Mouse (Mus musculus): ENCODE measurements at regions not wholly inside any gene's neighbourhood (a gene's known extent, or its start where the extent isn't known, plus 50 kb on each side); places are given as distances from the start of the nearest gene placed in this dataset.

- DNase-seq (ENCODE audit: inconsistent age in 2 of 2, low spot score in 1 of 2), result peak in 1 of 2 experiments; percentile 22
These were observed 100.7 kb downstream of the Il13ra2 start for GRCm38 (mm10) chrX:147328289-147328688.

GRCm38 (mm10) chrX:147326231-147326630 is 102.8 kb downstream of the Il13ra2 start:
- DNase-seq (ENCODE audit: inconsistent age in 2 of 2, low spot score in 1 of 2), result no peak

Data from adrenal gland, adult (tissue).